Mouse (Mus musculus) testis, adult 2 months (tissue): ENCODE results near the gene Plscr1. TPM values are rescaled to one million over a fixed set of nuclear protein-coding genes. Genes with fewer than 3 reads are reported as not detected.

Experiments used
- H3K27ac ChIP-seq: fragments of 200-500 bp; 2 replicates; pipeline ENCODE4 v1.5.1; 2012; ENCODE audit warnings: low read depth, low read length; ENCODE audit not compliant: control insufficient read depth, insufficient read depth
- H3K27me3 ChIP-seq: fragments of 200-500 bp; 2 replicates; pipeline ENCODE4 v1.6.1; 2012; ENCODE audit warnings: mild to moderate bottlenecking, low read length, moderate library complexity; ENCODE audit not compliant: control insufficient read depth, insufficient read depth
- H3K36me3 ChIP-seq: fragments of 200-500 bp; 2 replicates; pipeline ENCODE4 v1.6.1; 2012; ENCODE audit warnings: mild to moderate bottlenecking, low read length; ENCODE audit not compliant: control insufficient read depth, insufficient read depth
- H3K4me1 ChIP-seq: fragments of 200-500 bp; 2 replicates; pipeline ENCODE4 v1.6.1; 2012; ENCODE audit warnings: low read length; ENCODE audit not compliant: control insufficient read depth, insufficient read depth
- H3K4me3 ChIP-seq: fragments of 200-500 bp; 2 replicates; pipeline ENCODE4 v1.5.1; 2012; ENCODE audit warnings: low read depth, mild to moderate bottlenecking, low read length, moderate library complexity, mixed read lengths; ENCODE audit not compliant: control insufficient read depth
- CTCF ChIP-seq: fragments of 200-500 bp; IDR thresholded peaks from 2 replicates; pipeline ENCODE4 v1.5.1; 2012; ENCODE audit warnings: low read depth, mild to moderate bottlenecking, inconsistent platforms, low read length, moderate library complexity; ENCODE audit not compliant: control insufficient read depth, insufficient read depth, insufficient replicate concordance
- POLR2A ChIP-seq: fragments of 200-500 bp; IDR thresholded peaks from 2 replicates; pipeline ENCODE4 v1.6.1; 2012; ENCODE audit warnings: low read depth, mild to moderate bottlenecking, inconsistent platforms, low read length, moderate library complexity; ENCODE audit not compliant: control insufficient read depth
- polyA plus RNA-seq: library from polyadenylated mRNA; depleted of rRNA; stranded (reverse); fragments of >200 nt; gene quantifications from 2 replicates; pipeline ENCODE4 v1.2.3, GENCODE M21; 2012; rRNA removed

The Plscr1 gene
- polyA plus RNA-seq, 1 experiment = 0.28 TPM

DNA sequence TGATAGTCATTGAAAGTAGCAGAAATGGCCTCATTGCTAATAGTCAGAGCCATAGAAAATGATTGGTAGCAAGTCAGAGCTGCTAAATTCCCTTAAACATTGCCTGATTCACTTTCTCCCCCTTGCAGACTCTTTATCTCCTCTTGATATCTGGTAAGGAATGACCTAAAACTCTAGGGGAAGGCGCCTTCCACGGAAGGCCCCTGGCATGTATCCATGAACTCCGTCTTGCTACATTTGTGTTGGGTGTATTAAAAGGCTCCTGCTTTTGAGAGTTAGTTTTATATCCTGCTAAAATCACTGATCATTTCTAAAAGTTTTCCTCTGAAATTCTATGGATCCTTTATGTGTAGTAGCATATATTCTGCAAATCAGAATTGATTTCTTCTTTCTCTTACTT lies 67.2 kb downstream of the Plscr1 start:
- Histone ChIP-seq H3K27me3 (no peaks in the 10 kb centered on the region), H3K27ac (no peak overlapping the region), H3K4me3 (no peak overlapping the region), H3K4me1 (no peaks in the 10 kb centered on the region), H3K36me3 (no peaks in the 10 kb centered on the region)
- no peak for TF ChIP-seq CTCF
- no peak for TF ChIP-seq POLR2A

Other genes starting within 250 kb of the Plscr1 start
- not detected in 2 replicates for gene Plscr5, start 56.8 kb upstream of the Plscr1 start, polyA plus RNA-seq
- gene Plscr2, start 25.9 kb downstream of the Plscr1 start, polyA plus RNA-seq = 0.71 and 0.88 TPM in 2 replicates
- 139 and 170 TPM in 2 replicates for gene 1700057G04Rik, start 59.6 kb downstream of the Plscr1 start, polyA plus RNA-seq
- gene Plscr4, start 207.6 kb downstream of the Plscr1 start, polyA plus RNA-seq = 1.1 and 1.2 TPM in 2 replicates